Mouse (Mus musculus): Measurements from ENCODE around the gene Card9. TPM values are rescaled to one million over a fixed set of nuclear protein-coding genes. Genes with fewer than 3 reads are reported as not detected.

The Card9 gene
- polyA plus RNA-seq (2012; rRNA removed), result 6.4 and 6.8 TPM in 2 replicates
- 1.1 and 2.3 TPM in 2 replicates for polyA plus RNA-seq (2014; fragmentation: Nextera tagmentation; extraction: Ambion mirVana)

GRCm38 (mm10) chr2:26360772-26361171 lies at the start of gene Card9:
Gene Card9, minus strand, starts transcription at chr2:26360918.
- DNase-seq (ENCODE audit: low read depth in 3 of 3, low spot score in 3 of 3) (no peak), ATAC-seq (ENCODE audit: insufficient read depth) (no peak)
- Histone ChIP-seq H3K4me1 (replicated peaks; ENCODE audit: control insufficient read depth in 2 of 2, insufficient read depth in 2 of 2, low read length in 1 of 2) (no peaks in the 10 kb centered on the region), H3K27ac (no peak within 1 kb of the TSS), H3K9ac (replicated peaks) (no peak within 1 kb of the TSS), H3K4me3 (ENCODE audit: insufficient read depth in 1 of 2, low read depth in 2 of 2, low read length in 2 of 2) (peak within 1 kb of the TSS in 1 of 2 experiments; percentile 17; a peak in 2 of 4 replicates), H3K27me3 (ENCODE audit: control insufficient read depth, insufficient read depth, low read length) (no peaks in the 10 kb centered on the region), H3K4me2 (ENCODE audit: low read depth) (peak within 1 kb of the TSS; percentile 11; the same call in 1 of the 2 replicates), H3K9me3 (ENCODE audit: control insufficient read depth, low read length) (no peaks in the 10 kb centered on the region), H3K36me3 (replicated peaks; ENCODE audit: control insufficient read depth, insufficient read depth, low read depth) (no peaks in the 10 kb centered on the region; the same call in 1 of the 2 replicates)
- 20% methylated on average over 3 of the region's 3 CpGs for WGBS (ENCODE audit: insufficient replicate concordance)
- TF ChIP-seq CTCF (IDR thresholded peaks at IDR 0.05; ENCODE audit: low read depth), result no peak
- TF ChIP-seq EP300 (IDR thresholded peaks at IDR 0.05; ENCODE audit: low read depth), result no peak

- no peak overlapping the region for H3K4me2 ChIP-seq (ENCODE audit: low read depth)
- 58% methylated on average over 5 of the region's 5 CpGs for WGBS (ENCODE audit: insufficient replicate concordance)
- ATAC-seq (ENCODE audit: insufficient read depth) (no peak), DNase-seq (ENCODE audit: low read depth in 3 of 3, low spot score in 3 of 3) (no peak)
- TF ChIP-seq CTCF (IDR thresholded peaks at IDR 0.05; ENCODE audit: low read depth) (peak; percentile 24; the same call in 1 of the 2 replicates), EP300 (IDR thresholded peaks at IDR 0.05; ENCODE audit: low read depth) (no peak)
- H3K27ac ChIP-seq, result no peak overlapping the region
- no peaks in the 10 kb centered on the region for H3K9me3 ChIP-seq (ENCODE audit: control insufficient read depth, low read length)
- H3K4me3 ChIP-seq (ENCODE audit: insufficient read depth in 1 of 2, low read depth in 2 of 2, low read length in 2 of 2), result no peak overlapping the region
- peaks cover 4% of the 10 kb centered on the region; the same call in 1 of the 2 replicates for H3K36me3 ChIP-seq (replicated peaks; ENCODE audit: control insufficient read depth, insufficient read depth, low read depth)
- H3K4me1 ChIP-seq (replicated peaks; ENCODE audit: control insufficient read depth in 2 of 2, insufficient read depth in 2 of 2, low read length in 1 of 2), result peaks cover 11 to 15% of the 10 kb centered on the region in 2 experiments
- H3K9ac ChIP-seq (replicated peaks), result no peak overlapping the region
- no peaks in the 10 kb centered on the region for H3K27me3 ChIP-seq (ENCODE audit: control insufficient read depth, insufficient read depth, low read length)
Observed at GRCm38 (mm10) chr2:26410091-26410490, 49.4 kb upstream of the Card9 start.

GRCm38 (mm10) chr2:26409362-26409761 lies 48.6 kb upstream of the Card9 start:
- Histone ChIP-seq H3K9me3 (ENCODE audit: control insufficient read depth, low read length) (no peaks in the 10 kb centered on the region), H3K27ac (no peak overlapping the region), H3K4me2 (ENCODE audit: low read depth) (peak overlapping the region; percentile 90), H3K36me3 (replicated peaks; ENCODE audit: control insufficient read depth, insufficient read depth, low read depth) (peaks cover 4% of the 10 kb centered on the region; the same call in 1 of the 2 replicates), H3K4me3 (ENCODE audit: insufficient read depth in 1 of 2, low read depth in 2 of 2, low read length in 2 of 2) (peak overlapping the region in 1 of 2 experiments; percentile 91; a peak in 2 of 4 replicates), H3K4me1 (replicated peaks; ENCODE audit: control insufficient read depth in 2 of 2, insufficient read depth in 2 of 2, low read length in 1 of 2) (peaks cover 11 to 15% of the 10 kb centered on the region in 2 experiments), H3K27me3 (ENCODE audit: control insufficient read depth, insufficient read depth, low read length) (no peaks in the 10 kb centered on the region), H3K9ac (replicated peaks) (peak overlapping the region; percentile 53; the same call in 1 of the 2 replicates)
- no peak for TF ChIP-seq CTCF (IDR thresholded peaks at IDR 0.05; ENCODE audit: low read depth)
- no peak for TF ChIP-seq EP300 (IDR thresholded peaks at IDR 0.05; ENCODE audit: low read depth)
- no peak for DNase-seq (ENCODE audit: low read depth in 3 of 3, low spot score in 3 of 3)
- ATAC-seq (ENCODE audit: insufficient read depth), result peak; percentile 8; the same call in 1 of the 2 replicates
- WGBS (ENCODE audit: insufficient replicate concordance), result 58% methylated on average over 3 of the region's 3 CpGs

- peaks cover 4% of the 10 kb centered on the region; the same call in 1 of the 2 replicates for H3K36me3 ChIP-seq (replicated peaks; ENCODE audit: control insufficient read depth, insufficient read depth, low read depth)
- TF ChIP-seq CTCF (IDR thresholded peaks at IDR 0.05; ENCODE audit: low read depth) (peak; percentile 95), EP300 (IDR thresholded peaks at IDR 0.05; ENCODE audit: low read depth) (no peak)
- peaks cover 11 to 15% of the 10 kb centered on the region in 2 experiments for H3K4me1 ChIP-seq (replicated peaks; ENCODE audit: control insufficient read depth in 2 of 2, insufficient read depth in 2 of 2, low read length in 1 of 2)
- peak within 1 kb of the TSS; percentile 87 to 91 for H3K4me3 ChIP-seq (ENCODE audit: insufficient read depth in 1 of 2, low read depth in 2 of 2, low read length in 2 of 2)
- H3K27me3 ChIP-seq (ENCODE audit: control insufficient read depth, insufficient read depth, low read length), result no peaks in the 10 kb centered on the region
- peak within 1 kb of the TSS; percentile 92 for H3K9ac ChIP-seq (replicated peaks)
- H3K9me3 ChIP-seq (ENCODE audit: control insufficient read depth, low read length), result no peaks in the 10 kb centered on the region
- peak; percentile 82 to 87 (median 84) for DNase-seq (ENCODE audit: low read depth in 3 of 3, low spot score in 3 of 3)
- peak; percentile 94 for ATAC-seq (ENCODE audit: insufficient read depth)
- peak within 1 kb of the TSS; percentile 43 for H3K27ac ChIP-seq
- H3K4me2 ChIP-seq (ENCODE audit: low read depth), result peak within 1 kb of the TSS; percentile 90
- WGBS (ENCODE audit: insufficient replicate concordance), result under 1% methylated on average over 56 of the region's 57 CpGs
Observed at GRCm38 (mm10) chr2:26408515-26409356, 48.0 kb upstream of the Card9 start, which contains the start of gene Inpp5e. Gene Inpp5e, minus strand, starts transcription at chr2:26409203.

GRCm38 (mm10) chr2:26403306-26403705 lies 42.6 kb upstream of the Card9 start:
- WGBS (ENCODE audit: insufficient replicate concordance), result 74% methylated on average over 8 of the region's 8 CpGs
- no peak for TF ChIP-seq CTCF (IDR thresholded peaks at IDR 0.05; ENCODE audit: low read depth)
- no peak for TF ChIP-seq EP300 (IDR thresholded peaks at IDR 0.05; ENCODE audit: low read depth)
- no peak for ATAC-seq (ENCODE audit: insufficient read depth)
- Histone ChIP-seq H3K4me1 (replicated peaks; ENCODE audit: control insufficient read depth in 2 of 2, insufficient read depth in 2 of 2, low read length in 1 of 2) (peaks cover 7 to 19% of the 10 kb centered on the region in 2 experiments; a peak in 3 of 4 replicates), H3K9me3 (ENCODE audit: control insufficient read depth, low read length) (no peaks in the 10 kb centered on the region), H3K4me2 (ENCODE audit: low read depth) (no peak overlapping the region), H3K27me3 (ENCODE audit: control insufficient read depth, insufficient read depth, low read length) (no peaks in the 10 kb centered on the region), H3K27ac (no peak overlapping the region), H3K4me3 (ENCODE audit: insufficient read depth in 1 of 2, low read depth in 2 of 2, low read length in 2 of 2) (no peak overlapping the region), H3K36me3 (replicated peaks; ENCODE audit: control insufficient read depth, insufficient read depth, low read depth) (peaks cover 20% of the 10 kb centered on the region), H3K9ac (replicated peaks) (no peak overlapping the region)
- DNase-seq (ENCODE audit: low read depth in 3 of 3, low spot score in 3 of 3), result no peak

Measured in liver, embryonic 14.5 days (tissue).